Mouse (Mus musculus) gastrocnemius, postnatal 14 days (tissue): ENCODE results near the gene B9d1. TPM values are rescaled to one million over a fixed set of nuclear protein-coding genes. Genes with fewer than 3 reads are reported as not detected.

Experiments used
- DNase-seq: peaks from one replicate; pipeline ENCODE4 v3.0.0; 2021; ENCODE audit warnings: mixed read lengths
- intact Hi-C: fragments of 180-260 bp; cut with DNase I; formaldehyde crosslinking; loops from one replicate; pipeline ENCODE4 v1.15.1; 2025; ENCODE audit warnings: low total_unique reads
- total RNA-seq, 2 experiments: library from RNA; stranded (reverse); gene quantifications; 2 replicates each; pipeline ENCODE4 v1.2.3; 2021

The B9d1 gene
- total RNA-seq, 2 experiments from 2014 or later: 7.6 to 7.9 TPM

DNA sequence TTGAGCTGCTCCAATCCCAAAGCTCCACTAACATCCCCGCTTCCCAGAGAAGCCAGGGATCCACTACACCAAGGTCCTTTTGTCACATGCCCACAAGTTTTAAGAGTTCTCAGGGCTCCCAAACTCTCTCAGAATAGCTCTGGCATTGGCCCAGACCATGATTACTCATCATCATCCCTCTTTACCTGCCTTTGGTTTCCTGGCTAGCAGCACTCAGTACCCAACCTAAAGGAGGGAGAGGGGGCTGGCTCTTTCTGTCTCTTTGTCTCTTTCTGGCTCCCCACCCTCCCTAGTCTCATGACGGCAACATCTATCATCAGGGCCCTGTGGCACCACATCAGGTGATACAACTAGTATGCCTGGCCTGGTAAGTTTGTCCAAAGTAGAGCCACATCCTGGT, 27.9 kb downstream of the B9d1 start:
- intact Hi-C loops: no loop called here
- no peak for DNase-seq

DNA sequence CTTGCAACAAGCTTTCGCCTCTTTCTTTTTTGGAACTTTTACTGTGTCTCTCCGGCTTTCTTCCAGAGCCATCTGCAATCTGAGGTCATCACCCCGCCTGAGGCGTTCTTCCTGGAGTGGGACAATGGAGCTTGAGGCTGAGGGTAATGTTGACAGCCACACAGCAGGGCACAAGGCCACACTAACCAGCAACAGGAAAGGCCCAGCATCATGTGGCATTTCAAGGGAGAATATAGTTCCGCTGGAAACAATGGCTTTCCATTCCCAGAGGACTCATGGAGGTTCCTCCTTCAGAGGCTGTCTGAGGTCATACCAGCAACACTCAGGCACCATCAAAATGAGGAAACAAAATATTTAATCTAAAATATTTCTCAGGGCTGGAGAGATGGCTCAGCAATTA, 28.6 kb downstream of the B9d1 start:
- intact Hi-C loops: no loop called here
- peak; percentile 15 for DNase-seq

- intact Hi-C loops: no loop called here
Observed at GRCm38 (mm10) chr11:61535530-61535929, 30.6 kb downstream of the B9d1 start.

GRCm38 (mm10) chr11:61536952-61537351, 32.0 kb downstream of the B9d1 start:
- no peak for DNase-seq
- intact Hi-C loops: no loop called here

More at GRCm38 (mm10) chr11:61535530-61535929, 30.6 kb downstream of the B9d1 start:
- no peak for DNase-seq

DNA sequence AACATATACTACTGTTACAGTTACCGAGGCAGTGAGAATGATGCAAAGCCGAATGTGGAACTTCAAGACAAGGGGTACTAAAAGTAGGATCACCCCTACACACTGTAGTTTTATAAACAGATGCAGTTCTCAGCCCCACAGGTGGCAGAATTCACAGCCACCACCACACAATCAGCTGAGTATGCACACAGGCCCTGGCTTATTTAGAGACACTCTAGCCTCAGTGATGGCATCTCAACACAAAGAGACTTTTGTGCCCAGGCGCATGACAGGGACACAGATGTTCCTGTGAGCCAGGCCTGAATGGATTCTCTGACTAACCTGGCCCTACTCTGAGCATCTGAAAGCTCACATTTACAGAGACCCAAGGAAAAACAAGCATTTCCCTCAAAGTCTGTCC, 32.4 kb downstream of the B9d1 start:
- no peak for DNase-seq
- intact Hi-C loops: no loop called here

DNA sequence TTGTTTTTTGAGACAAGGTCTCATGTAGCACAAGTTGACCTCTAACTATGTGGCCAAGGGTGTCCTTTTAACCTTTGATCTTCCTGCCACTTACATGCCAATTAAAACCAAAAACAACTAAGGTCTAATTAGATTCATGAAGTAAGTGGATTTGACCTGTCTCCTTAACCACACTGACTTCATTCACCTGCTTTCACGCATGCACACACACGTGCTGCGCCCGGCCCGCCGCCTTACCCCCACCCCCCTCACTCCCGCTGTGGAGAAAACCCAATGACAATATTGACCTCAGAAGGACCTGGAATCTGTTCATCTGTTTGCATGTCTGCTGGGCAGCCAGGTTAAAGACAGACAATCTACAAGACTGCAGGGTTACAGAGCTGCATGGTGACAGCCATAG, 35.7 kb downstream of the B9d1 start:
- no peak for DNase-seq
- intact Hi-C loops: no loop called here

GRCm38 (mm10) chr11:61541106-61541505, 36.2 kb downstream of the B9d1 start:
- intact Hi-C loops: no loop called here

DNA sequence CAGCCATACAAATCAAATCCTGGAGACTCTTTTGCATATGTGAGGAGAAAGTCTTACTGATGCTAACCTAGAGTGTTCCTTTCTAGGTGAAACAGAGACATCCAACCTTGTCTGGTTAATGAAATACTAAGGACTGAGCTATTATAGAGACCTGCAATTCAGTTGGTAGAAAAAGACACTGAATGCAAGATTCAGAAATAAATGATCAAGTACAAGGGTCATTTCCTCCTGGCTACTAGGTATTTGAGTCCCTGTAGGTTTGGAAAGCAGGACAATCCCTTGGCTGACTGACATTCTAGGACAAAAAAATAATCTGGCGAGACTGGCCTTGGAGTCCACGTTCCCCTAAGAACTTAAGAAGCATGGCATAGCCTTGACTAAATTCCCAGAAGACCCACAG, 40.6 kb downstream of the B9d1 start:
- no peak for DNase-seq
- intact Hi-C loops: no loop called here

More at GRCm38 (mm10) chr11:61541106-61541505, 36.2 kb downstream of the B9d1 start:
- DNase-seq: no peak

DNA sequence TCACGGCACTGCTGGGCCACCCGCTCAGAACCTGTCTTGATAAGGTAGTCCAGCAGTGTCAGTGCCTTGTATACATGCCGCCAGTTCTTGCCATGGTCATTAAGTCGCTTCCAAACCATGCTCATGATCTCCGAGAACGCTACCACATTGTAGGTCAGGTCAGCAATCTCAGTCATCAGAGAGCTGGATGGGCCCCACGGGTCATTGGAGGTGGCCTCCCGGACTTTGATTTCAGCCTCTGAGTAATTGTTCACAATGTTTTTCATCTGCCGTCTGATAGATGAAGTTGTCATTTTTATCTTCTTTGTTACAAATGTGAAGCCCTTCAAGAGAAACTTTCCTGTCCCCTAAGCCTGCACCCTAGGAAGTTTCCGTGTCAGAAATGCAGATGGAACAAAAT, 41.5 kb downstream of the B9d1 start:
- intact Hi-C loops: no loop called here
- DNase-seq: no peak

DNA sequence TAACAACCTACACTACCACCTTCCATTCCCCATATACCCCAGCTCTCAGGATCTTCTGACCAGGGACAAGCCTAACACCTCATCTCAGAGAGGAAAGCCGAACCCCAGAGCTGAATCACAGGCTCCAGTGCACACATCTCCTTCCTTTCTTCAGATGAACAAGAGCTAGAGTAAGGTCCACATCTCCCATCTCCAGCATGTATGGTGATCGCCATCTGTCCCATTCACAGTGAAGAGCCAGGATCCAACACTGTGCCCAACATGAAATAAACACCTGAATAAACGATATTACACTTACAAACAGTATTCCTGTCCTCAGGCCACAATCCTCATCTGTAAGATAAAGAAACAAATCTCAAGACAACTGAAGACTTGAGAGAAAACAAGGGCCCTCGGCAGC, 42.8 kb downstream of the B9d1 start:
- no peak for DNase-seq
- intact Hi-C loops: no loop called here

- DNase-seq: no peak
- intact Hi-C loops: no loop called here
Observed at GRCm38 (mm10) chr11:61550631-61551030, 45.7 kb downstream of the B9d1 start.

DNA sequence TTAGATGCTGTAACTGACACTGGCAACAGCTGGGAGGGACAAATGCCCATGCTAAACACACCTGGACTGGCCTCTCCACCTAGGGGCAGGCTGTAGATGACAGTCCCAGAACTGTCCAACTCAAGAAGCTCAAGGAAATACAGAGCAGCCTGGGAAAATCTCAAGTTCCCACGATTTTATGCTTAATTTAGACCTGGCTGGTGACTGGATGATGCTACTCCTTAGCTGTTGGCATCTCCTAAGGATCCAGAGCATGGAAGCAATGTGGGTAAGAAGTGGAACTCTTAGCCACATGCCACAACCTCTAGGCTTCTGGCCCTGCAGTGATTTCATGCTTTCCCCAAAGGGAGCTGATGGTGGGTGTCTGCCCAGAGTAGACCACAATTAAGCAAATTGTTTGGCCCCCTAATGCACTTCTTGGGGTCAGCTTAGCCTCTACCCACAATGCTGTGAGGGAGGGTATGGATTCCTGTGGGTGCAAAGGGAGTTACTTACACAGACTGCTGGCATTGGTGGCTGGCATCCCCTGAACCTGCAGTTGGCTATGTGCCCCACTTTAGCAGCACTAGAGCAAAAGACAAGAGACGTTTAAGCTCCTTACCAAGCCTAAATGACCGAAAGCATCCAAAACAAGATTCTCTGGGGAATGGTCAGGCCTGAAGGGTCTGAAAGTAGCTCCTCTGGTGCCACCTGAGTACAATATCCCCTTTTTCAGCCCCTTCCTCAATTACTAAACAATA, 48.2 kb downstream of the B9d1 start:
- intact Hi-C loops: no loop called here
- DNase-seq: no peak

GRCm38 (mm10) chr11:61559572-61559971, 54.6 kb downstream of the B9d1 start:
- intact Hi-C loops: no loop called here
- no peak for DNase-seq

GRCm38 (mm10) chr11:61562421-61562820, 57.5 kb downstream of the B9d1 start:
- DNase-seq: no peak

More at GRCm38 (mm10) chr11:61562421-61562820, 57.5 kb downstream of the B9d1 start:
- intact Hi-C loops: no loop called here

Other genes starting within 250 kb of the B9d1 start
- 10 to 100 TPM; 16.7 to 18.3 TPM for gene Aldh3a2, start 237.7 kb upstream of the B9d1 start, total RNA-seq
- not detected for gene Slc47a2, start 162.3 kb upstream of the B9d1 start, total RNA-seq
- 1 to 10 TPM; 5.9 to 7.7 TPM for gene Slc47a1, start 126.8 kb upstream of the B9d1 start, total RNA-seq
- gene Rnf112, start 51.0 kb upstream of the B9d1 start, total RNA-seq: 1 to 10 TPM in 1 of 2 experiments, under 1 TPM in 1; 0.86 to 1.1 TPM
- 100 to 1,000 TPM; 142 to 192 TPM for gene Mfap4, start 19.7 kb upstream of the B9d1 start, total RNA-seq
- gene Mapk7, start 10.7 kb upstream of the B9d1 start, total RNA-seq: 1 to 10 TPM; 5.9 TPM
- 10 to 100 TPM; 19.4 to 24.8 TPM for gene Epn2, start 74.5 kb downstream of the B9d1 start, total RNA-seq
- gene Grap, start 148.1 kb downstream of the B9d1 start, total RNA-seq: 1 to 10 TPM; 7.0 to 9.9 TPM
- gene Fam83g, start 178.9 kb downstream of the B9d1 start, total RNA-seq: under 1 TPM; 0.09 to 0.10 TPM
- not detected for gene Slc5a10, start 215.7 kb downstream of the B9d1 start, total RNA-seq